Mouse (Mus musculus) CH12.LX (cell line): ENCODE data around the gene Hsdl1.

ENCODE experiments used
- CTCF ChIP-seq, 2 experiments: IDR thresholded peaks in 1 of 2; conservative IDR thresholded peaks in 1 of 2; 2 replicates each; pipeline ENCODE4 v1.5.1; 2011 to 2012; ENCODE audit warnings: low read depth in 2 of 2, low read length in 2 of 2, improper control_type of control experiment in 1 of 2, inconsistent platforms in 1 of 2, mild to moderate bottlenecking in 1 of 2, moderate library complexity in 1 of 2
- E2F4 ChIP-seq: IDR thresholded peaks from 2 replicates; pipeline ENCODE4 v1.6.1; 2011; ENCODE audit warnings: low read depth, low read length, improper control_type of control experiment; ENCODE audit not compliant: insufficient replicate concordance
- ETS1 ChIP-seq: conservative IDR thresholded peaks from 2 replicates; pipeline ENCODE4 v1.6.1; 2012; ENCODE audit warnings: low read depth, mild to moderate bottlenecking, inconsistent platforms, low read length, improper control_type of control experiment, moderate library complexity
- IRF4 ChIP-seq: IDR thresholded peaks from 2 replicates; pipeline ENCODE4 v1.6.1; 2014; ENCODE audit warnings: low read depth, mild to moderate bottlenecking, inconsistent platforms, low read length, improper control_type of control experiment
- MAX ChIP-seq: IDR thresholded peaks from 2 replicates; pipeline ENCODE4 v1.6.1; 2011; ENCODE audit warnings: low read length, improper control_type of control experiment
- NELFE ChIP-seq: IDR thresholded peaks from 2 replicates; pipeline ENCODE4 v1.6.1; 2011; ENCODE audit warnings: low read depth, low read length, improper control_type of control experiment
- POLR2A ChIP-seq: IDR thresholded peaks from 2 replicates; pipeline ENCODE4 v1.6.1; 2011; ENCODE audit warnings: low read depth, mild to moderate bottlenecking, improper control_type of control experiment, low read length
- RCOR1 ChIP-seq: conservative IDR thresholded peaks from 2 replicates; pipeline ENCODE4 v1.6.1; 2012; ENCODE audit warnings: low read depth, mild to moderate bottlenecking, inconsistent platforms, low read length, improper control_type of control experiment
- TBP ChIP-seq: conservative IDR thresholded peaks from 2 replicates; pipeline ENCODE4 v1.6.1; 2011; ENCODE audit warnings: low read depth, low read length, improper control_type of control experiment
- UBTF ChIP-seq: IDR thresholded peaks from 2 replicates; pipeline ENCODE4 v1.6.1; 2012; ENCODE audit warnings: low read depth, mild to moderate bottlenecking, inconsistent platforms, low read length, improper control_type of control experiment, moderate library complexity
- USF2 ChIP-seq: conservative IDR thresholded peaks from 2 replicates; pipeline ENCODE4 v1.6.1; 2011; ENCODE audit warnings: low read depth, low read length, improper control_type of control experiment

- TF ChIP-seq USF2 (no peak), UBTF (no peak), POLR2A (no peak), CTCF (conservative IDR thresholded peaks at IDR 0.05 in 1 of 2, IDR thresholded peaks at IDR 0.05 in 1 of 2; ENCODE audit: low read depth in 2 of 2, low read length in 2 of 2) (no peak), RCOR1 (no peak), MAX (no peak), NELFE (no peak), IRF4 (no peak), TBP (no peak), ETS1 (no peak), E2F4 (no peak)
Measured at GRCm38 (mm10) chr8:119514940-119515339, 60.0 kb downstream of the Hsdl1 start.
